Mouse (Mus musculus): ENCODE data around the gene Med6.
A peak's percentile ranks its signal among the peaks of the same experiment; 100 is the strongest.

The Med6 gene

DNA sequence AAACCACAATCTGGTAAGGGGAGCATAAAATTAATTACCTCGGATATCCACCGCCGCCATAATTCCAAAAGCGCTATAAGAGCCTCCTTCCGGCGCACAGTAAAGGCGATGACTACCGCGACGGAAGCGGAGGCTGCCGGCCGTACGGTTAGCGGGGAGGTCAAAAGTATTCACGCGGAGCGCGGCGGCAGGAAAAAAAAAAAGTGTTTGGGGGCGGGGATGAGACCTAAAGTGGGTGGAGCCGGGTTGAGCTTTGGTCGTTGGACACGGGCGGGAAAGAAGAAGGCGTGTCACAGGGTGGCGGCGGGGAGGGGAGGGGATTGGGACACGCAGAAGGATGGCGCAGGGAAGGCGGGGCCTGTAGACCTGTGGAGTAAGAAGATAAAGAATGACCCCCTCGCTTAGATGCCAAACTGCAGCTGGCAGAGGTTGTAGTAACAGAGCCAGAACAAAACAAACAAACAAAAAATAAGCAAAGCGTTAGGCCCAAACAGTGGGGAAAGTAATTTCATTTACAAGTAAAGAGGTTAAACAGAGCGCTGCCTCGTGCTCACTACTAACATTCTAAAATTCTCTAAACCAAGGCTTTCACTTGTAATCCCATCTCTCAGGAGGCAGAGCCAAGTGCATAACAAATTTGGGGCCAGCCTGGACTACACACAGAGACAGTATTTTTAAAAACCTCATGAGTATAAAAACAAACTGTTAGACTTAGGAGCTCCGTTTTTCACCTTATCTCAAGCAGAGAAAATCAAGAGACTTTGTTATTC lies at the start of gene Med6:
Med6 (minus strand) TSS at position 107 of the 770 bp plus-strand sequence.
- peak; percentile 93 for DNase-seq (ENCODE audit: low read depth)

- DNase-seq (ENCODE audit: low read depth), result no peak
These were observed 47.7 kb upstream of the Med6 start for GRCm38 (mm10) chr12:81642361-81643082.

- DNase-seq (ENCODE audit: low read depth), result no peak
These were observed 45.8 kb upstream of the Med6 start for GRCm38 (mm10) chr12:81640656-81641055.

- DNase-seq (ENCODE audit: low read depth), result no peak
These were observed 38.4 kb upstream of the Med6 start for GRCm38 (mm10) chr12:81633246-81633645.

DNA sequence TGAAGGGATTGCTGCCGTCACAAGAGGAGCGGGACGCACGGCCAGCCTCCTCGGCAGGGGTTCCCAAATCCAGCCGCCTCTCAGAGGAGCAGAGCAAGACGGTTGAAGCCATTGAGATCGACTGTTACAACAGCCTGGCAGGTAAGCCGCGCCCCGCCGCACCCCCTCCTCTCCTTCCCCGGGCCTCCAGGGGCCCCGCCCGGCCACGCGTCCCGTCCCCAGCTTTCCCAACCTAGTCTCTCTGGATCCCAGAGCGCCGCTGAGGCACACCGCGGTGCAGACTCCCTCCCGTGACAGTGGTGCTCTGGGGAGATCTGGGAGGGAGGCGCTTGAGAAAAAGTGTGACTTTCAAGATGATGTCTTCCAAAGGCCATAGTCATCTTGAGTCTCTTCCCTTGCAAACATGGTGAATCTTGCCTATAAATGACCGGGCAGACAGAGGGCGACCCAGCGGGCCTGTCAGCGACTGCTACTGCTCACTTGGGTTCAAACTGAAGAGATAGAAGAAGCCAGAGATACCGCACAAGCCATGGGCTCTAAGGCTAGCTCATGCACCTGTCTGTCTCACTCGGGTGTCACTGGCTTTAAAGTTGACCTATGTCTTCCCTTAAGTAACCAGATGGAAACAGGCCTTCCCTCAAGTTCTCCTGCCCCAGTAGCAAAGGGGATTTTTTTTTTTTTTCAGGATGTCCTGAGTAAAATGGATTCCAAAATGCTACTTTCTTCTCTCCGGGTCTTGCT lies 37.0 kb upstream of the Med6 start:
- DNase-seq (ENCODE audit: low read depth), result no peak

- DNase-seq (ENCODE audit: low read depth), result no peak
These were observed 36.3 kb upstream of the Med6 start, which contains the start of gene Ttc9 for GRCm38 (mm10) chr12:81630915-81631660. Ttc9 (plus strand) TSS chr12:81631249.

DNA sequence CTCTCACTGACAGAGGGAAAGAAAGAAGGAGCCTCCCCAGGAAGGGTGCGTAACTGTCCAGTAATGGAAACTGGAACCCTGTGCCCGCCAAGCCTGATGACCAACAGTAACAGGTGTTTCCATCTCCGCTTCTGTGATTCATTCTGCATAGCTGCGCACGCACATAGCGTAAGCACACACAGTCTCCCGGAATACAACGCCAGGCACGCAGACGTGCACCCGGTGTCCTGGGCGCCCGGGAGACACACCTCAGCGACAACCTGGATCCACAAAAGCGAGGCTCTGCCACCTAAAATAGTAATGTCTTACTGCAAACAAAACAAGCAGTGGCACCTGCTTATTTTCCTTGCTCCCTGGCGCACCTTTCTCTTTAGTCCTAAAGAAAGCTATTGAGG lies 35.7 kb upstream of the Med6 start:
- no peak for DNase-seq (ENCODE audit: low read depth)

GRCm38 (mm10) chr12:81628091-81628490 lies 33.3 kb upstream of the Med6 start:
- DNase-seq (ENCODE audit: low read depth), result no peak

DNA sequence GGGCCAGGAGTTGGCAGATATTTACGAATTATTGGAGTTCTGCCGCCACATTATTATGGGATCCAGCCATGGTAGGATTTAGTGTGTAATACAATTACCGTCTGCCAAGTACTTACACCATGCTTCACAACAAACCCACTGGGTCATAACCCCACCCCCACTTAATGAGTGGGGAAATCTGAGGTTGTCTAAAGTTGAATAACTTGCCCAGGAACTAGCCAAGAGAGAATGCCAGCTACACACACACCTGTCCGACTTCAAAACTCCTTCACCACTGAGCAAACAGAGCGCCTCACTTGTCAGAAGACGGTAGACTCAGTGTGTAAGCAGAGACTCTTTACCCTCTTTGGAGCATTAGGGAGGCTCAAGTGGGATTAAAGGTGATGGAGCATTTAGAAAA lies 32.6 kb upstream of the Med6 start:
- no peak for DNase-seq (ENCODE audit: low read depth)

DNA sequence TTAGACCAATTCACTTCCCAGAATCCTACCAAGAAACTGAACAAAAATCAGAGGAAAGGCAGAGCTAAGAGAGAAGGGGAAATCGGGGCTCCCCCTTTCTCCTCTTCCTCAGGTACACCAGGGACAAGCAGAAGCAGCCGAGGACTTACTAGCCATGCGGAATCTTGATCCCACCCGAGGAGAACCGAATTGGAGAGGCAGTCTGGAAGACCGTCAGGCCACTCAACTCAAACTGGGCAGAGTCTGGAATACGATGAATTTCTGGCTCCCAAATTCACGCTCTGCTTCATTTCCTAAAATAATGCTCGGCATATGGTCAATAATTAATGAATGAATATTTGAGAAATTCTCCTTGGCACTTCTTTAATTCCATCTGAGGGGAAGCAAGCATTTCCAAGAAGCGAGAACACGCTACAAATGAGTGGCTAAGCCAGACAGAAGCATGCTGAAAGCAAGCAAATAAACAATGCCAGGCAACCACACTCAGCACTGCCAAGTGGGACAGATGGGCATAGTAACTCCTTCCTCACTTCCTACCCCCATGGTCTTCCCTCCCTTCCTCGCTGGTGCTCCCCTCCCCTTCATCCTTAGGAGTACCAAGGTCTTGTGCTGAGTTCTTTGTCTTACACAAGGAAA lies 31.5 kb upstream of the Med6 start:
- DNase-seq (ENCODE audit: low read depth), result no peak

GRCm38 (mm10) chr12:81623377-81623776 lies 28.6 kb upstream of the Med6 start:
- DNase-seq (ENCODE audit: low read depth), result no peak

- DNase-seq (ENCODE audit: low read depth), result peak; percentile 27
These were observed 24.5 kb upstream of the Med6 start for GRCm38 (mm10) chr12:81619302-81619701.

DNA sequence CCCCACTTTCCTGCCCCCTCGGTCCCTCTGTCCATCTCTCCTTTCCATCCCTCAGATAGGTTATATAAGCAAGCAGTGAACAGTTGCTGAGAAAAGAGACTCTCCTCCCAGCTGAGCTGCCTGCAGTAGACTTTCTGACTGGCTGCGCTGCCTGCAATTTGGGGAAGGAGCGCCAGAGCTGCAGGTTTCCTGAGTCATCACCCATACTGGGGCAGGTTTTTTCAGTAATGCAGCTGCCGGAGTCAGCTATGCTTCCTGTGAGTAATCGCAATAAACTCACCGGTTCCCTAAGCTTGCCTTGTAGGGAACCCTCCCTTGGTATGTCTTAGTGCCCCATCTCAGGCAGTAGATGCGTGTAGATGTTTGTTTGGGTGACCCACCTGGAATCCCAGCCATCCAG lies 22.2 kb upstream of the Med6 start:
- no peak for DNase-seq (ENCODE audit: low read depth)

DNA sequence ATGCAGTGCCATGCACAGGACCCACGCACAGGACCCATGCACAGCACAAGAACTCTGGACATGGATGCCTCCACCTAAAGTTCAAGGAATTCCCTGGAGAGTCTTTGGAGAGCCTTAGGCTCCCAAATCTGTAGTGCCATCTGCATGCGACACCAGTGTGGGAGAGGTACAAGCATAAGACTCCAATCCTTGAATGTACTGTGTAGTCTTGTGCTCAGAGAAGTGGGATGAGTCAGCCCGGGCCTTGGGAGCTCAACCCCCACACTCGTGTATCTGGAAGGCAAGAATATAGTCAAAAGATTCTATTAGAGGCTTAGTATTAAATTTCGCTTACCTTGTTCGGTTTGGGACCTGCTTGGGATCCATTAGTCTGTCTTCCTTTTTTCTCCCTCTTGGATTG lies 21.0 kb upstream of the Med6 start:
- no peak for DNase-seq (ENCODE audit: low read depth)

DNA sequence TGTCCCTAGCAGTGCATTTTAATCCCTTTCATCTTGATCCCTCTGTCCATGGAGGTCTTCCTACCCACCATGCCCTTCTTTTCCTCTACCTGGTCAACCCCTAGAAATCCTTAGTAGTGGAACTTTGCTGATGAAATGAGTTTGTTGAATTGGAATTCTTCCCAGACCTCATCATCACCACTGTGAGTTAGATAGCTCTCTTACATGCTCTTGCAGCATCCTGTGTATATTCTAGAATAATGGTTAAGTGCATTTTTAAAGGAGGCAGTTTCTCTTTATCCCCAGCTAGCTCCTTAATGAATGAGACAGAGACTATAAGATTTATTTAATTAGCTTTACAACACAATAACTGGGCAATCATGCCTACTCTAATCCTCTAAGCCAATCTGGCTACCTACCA lies 14.6 kb upstream of the Med6 start:
- no peak for DNase-seq (ENCODE audit: low read depth)

DNA sequence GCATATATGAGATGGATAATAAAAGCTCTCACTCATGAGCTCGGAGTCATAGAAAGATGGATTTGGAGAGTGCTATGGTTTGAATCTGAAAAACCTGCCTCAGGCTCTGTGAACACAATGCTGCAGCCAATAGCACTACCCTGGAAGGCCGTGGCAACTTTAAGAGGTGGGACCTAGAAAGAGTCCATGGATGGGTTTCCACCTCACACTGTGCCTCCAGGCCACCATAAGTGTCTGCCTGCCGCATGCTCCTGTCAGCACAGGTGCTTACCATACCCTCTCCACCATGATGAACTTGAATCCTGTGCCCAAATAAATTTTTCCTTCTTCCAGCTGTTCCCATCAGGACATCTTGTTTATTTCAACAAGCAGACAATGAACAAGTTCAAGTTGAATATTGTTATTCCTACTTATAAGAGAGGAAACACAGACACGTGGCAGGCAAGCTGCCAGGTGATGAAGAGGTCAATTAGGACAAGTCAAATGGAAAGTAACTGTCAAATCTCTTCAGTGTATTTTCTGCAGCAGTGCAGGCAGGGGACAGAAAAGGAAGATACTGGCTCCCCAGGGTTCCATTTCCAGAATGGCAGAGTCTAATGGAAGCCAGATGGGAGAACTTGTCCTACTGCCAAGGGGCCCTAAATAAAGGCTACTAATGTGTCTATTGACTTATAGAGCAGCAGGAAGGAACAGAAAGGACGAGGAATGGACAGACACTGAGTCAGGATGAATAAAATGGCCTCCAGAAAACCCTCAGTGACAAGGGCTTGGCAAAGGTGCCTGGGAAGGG lies 10.4 kb upstream of the Med6 start:
- DNase-seq (ENCODE audit: low read depth), result no peak

DNA sequence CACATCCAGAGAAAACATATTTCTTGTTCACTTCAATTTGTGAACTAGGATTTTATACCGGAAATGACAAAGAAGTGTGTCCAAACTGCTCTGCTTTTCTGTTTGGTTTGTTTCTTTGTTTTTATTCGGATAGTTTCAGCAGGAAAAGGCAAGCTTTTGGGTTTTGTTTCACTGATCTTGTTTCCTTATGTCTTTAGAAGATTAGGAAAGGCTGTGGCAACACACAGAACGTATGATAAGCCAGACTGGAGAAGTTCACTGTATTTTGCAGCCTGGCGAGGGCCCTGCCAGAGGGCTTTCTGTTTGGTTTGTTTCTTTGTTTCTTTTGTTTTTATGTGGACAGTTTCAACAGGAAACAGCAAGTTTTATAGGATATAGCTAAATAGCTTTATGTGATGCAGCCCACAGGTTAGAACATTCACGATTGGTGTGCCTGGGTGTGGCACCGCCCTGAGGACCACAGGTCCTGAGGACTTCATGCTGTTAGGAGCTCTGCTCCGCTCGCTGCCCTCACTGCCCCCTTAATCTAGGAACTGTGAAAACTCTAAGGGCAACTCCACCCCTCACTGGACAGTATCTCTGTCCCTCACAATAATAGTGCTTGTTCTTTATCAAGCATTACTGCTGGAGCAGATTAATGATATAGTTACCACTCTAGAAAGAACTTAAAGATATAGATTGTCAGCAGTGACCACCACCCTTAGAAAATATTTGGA lies 1.9 kb upstream of the Med6 start:
- no peak for DNase-seq (ENCODE audit: low read depth)

DNA sequence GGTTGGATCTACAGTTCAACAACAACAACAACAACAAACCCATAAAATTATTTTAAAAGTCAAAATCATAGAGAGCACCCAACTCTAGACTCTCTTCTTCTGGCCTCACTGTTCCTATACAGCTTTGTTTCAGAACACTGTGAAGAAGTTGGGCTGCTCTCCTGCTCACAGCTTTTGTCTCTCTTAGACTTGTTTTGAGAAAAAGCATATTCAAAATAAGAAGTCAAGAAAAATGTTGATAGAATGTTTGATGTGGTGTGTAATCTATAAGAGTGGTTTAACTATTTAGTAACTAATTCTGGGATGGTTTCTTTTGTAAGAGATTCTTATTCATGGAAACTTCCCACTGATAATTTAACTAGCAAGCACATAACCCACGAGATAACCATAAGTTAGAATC lies 26.4 kb downstream of the Med6 start, which contains the start of gene Adam21:
Adam21 (minus strand) TSS at position 101 of the 400 bp plus-strand sequence.
- no peak for DNase-seq (ENCODE audit: low read depth)

DNA sequence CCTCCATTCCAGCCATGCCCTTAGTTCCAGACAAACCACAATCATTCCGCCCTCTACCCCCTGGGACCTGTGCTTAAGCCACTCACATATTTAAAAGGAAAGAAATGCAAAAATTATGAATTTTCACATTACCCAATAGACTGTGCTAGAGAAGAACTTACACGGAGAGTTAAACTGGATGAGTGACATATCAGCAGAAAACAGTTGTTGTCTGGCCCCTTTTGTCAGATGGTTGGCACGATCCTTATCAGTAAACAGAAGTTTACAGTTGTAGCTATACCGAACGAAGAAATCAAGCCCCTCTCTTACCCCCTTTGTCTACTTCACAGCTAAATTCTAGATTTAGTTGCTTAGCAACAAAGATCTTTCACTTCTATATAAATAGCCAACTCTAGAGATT lies 26.9 kb downstream of the Med6 start:
- no peak for DNase-seq (ENCODE audit: low read depth)

DNA sequence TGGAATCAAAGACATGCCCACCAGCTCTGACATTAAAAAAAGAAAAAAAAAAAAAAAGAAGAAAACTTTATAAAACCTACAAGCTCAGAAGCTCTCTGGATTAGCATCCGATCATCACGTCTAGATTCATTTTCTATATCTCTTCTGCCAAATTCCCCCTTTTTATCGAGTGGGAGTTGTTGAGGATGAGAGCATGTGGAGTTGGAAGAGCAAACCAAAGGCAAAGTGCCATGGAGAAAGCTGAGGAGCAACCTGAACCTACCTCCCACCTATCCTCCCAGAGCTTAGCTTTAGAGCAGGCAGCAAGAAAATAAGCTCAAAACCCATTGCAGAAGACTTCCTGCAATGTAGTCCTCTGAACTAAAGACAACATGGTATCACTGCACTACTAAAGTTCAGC lies 30.6 kb downstream of the Med6 start:
- no peak for DNase-seq (ENCODE audit: low read depth)

Measured in fibroblast of lung, adult 2 months (primary cell).